Mouse (Mus musculus): ENCODE results near the gene Tssk6. TPM values are rescaled to one million over a fixed set of nuclear protein-coding genes. Genes with fewer than 3 reads are reported as not detected.
A peak's percentile ranks its signal among the peaks of the same experiment; 100 is the strongest.

Gene Tssk6
- total RNA-seq (2015; ENCODE audit: low replicate concordance) (not detected in 2 replicates), total RNA-seq (2017; ENCODE audit: low replicate concordance) (0.28 and 0.94 TPM in 2 replicates)

DNA sequence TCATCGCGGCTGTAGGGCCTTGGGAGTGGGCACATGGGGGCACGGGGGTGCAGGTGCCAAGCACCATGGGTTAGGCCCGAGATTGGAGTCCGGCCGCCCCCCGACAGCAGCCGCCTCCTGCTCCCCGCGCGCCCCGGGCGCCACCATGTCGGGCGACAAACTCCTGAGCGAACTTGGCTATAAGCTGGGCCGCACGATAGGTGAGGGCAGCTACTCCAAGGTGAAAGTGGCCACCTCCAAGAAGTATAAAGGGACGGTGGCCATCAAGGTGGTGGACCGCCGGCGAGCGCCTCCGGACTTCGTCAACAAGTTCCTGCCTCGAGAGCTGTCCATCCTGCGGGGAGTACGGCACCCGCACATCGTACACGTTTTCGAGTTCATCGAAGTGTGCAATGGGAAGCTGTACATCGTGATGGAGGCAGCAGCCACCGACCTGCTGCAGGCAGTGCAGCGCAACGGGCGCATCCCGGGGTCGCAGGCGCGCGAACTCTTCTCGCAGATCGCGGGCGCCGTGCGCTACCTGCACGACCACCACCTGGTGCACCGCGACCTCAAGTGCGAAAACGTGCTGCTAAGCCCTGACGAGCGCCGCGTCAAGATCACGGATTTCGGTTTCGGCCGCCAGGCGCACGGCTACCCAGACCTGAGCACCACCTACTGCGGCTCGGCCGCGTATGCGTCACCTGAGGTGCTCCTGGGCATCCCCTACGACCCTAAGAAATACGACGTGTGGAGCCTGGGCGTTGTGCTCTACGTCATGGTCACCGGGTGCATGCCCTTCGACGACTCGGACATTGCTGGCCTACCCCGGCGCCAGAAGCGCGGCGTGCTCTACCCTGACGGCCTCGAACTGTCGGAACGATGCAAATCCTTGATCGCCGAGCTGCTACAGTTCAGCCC is at the start of gene Tssk6, which contains the start of the genes Ndufa13 and Yjefn3:
TSS of gene Tssk6 (plus strand) at position 22 of the 900 bp plus-strand sequence.
TSS of gene Ndufa13 (minus strand) at position 396 of the 900 bp plus-strand sequence.
TSS of gene Yjefn3 (minus strand) at position 550 of the 900 bp plus-strand sequence.
- peak; percentile 7; the same call in 1 of the 2 replicates for ATAC-seq (replicated peaks; ENCODE audit: low FRiP score, poor library complexity, severe bottlenecking)

DNA sequence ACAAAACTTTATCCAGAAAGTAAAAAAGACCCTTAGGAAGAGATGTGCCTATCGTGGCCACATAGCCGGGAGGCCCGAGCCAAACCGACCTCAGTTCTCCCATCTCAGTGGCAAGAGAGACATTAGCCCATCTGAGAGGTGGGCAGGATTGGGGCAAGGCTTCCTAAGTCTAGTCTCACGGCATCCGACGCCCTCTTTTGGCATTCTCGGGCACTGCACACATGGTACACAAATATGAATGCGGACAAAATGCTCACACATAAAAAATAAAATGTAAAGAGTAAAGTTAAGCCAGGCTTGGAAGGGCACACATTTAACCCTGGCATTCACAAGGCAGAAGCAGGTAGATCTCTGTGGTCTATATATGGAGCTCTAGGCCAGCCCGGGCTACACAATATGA is 48.1 kb upstream of the Tssk6 start:
- no peak for ATAC-seq (replicated peaks; ENCODE audit: low FRiP score, poor library complexity, severe bottlenecking)

GRCm38 (mm10) chr8:69860807-69861206 is 41.2 kb upstream of the Tssk6 start:
- no peak for ATAC-seq (replicated peaks; ENCODE audit: low FRiP score, poor library complexity, severe bottlenecking)

DNA sequence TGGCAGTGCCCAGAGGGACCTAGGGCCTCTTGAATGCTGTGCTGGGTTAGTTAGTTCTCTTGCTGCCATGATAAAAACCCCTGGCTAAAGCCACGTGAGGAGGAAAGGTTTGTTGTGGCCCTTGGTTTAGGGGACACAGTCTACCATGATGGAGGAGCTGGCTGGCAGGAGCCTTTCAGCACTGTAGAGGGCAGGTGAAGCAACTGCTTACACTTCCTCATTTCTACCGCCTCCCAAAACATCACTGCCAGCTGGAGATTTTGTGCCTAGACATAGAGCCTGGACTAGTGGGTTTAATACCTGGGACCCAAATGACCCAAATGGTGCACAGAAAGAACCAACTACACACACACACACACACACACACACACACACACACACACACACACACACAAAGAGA is 40.7 kb upstream of the Tssk6 start:
- no peak for ATAC-seq (replicated peaks; ENCODE audit: low FRiP score, poor library complexity, severe bottlenecking)

GRCm38 (mm10) chr8:69863387-69864020 is 38.5 kb upstream of the Tssk6 start:
- ATAC-seq (replicated peaks; ENCODE audit: low FRiP score, poor library complexity, severe bottlenecking): peak; percentile 35

DNA sequence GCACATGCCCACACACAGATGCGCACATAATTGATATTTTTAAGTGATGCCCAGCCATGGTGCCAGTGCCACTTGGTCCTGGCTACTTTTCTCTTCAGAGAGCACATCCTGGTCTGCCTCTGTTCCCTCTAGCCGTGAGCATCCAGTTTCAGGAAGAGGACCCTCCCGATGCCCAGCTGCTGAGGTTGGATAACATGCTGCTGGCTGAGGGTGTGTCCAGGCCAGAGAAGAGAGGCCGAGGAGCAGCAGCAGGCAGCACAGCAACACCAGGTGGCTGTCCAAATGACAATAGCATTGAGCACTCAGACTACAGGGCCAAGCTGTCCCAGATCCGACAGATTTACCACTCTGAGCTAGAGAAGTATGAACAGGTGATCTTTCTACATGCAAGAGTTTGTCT is 37.8 kb upstream of the Tssk6 start:
- peak; percentile 65 for ATAC-seq (replicated peaks; ENCODE audit: low FRiP score, poor library complexity, severe bottlenecking)

- ATAC-seq (replicated peaks; ENCODE audit: low FRiP score, poor library complexity, severe bottlenecking): no peak
These were observed 34.2 kb upstream of the Tssk6 start for GRCm38 (mm10) chr8:69867696-69868326.

GRCm38 (mm10) chr8:69870003-69870765 is 31.8 kb upstream of the Tssk6 start:
- no peak for ATAC-seq (replicated peaks; ENCODE audit: low FRiP score, poor library complexity, severe bottlenecking)

DNA sequence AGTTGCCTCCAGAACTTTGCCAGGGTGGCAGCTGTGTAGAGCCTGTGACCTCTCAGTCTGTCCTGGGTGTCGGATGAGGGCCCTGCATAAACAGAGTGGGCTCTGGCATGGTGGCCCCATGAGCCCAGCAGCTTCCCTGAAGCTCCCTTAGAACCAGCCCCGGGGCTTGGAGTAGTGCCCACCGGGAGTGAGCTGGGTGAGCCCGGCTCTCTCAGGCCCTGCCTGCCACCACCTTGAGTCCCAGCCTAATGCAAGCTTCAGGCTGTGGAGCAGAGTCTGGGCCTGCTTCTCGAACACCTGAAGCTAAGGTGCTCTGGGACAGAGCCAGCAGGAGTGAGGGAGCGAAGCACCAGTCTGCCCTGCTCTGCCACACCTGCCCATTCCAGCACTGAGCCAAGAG is 31.1 kb upstream of the Tssk6 start:
- no peak for ATAC-seq (replicated peaks; ENCODE audit: low FRiP score, poor library complexity, severe bottlenecking)

- ATAC-seq (replicated peaks; ENCODE audit: low FRiP score, poor library complexity, severe bottlenecking): peak; percentile 53
These were observed 27.8 kb upstream of the Tssk6 start for GRCm38 (mm10) chr8:69874155-69874554.

DNA sequence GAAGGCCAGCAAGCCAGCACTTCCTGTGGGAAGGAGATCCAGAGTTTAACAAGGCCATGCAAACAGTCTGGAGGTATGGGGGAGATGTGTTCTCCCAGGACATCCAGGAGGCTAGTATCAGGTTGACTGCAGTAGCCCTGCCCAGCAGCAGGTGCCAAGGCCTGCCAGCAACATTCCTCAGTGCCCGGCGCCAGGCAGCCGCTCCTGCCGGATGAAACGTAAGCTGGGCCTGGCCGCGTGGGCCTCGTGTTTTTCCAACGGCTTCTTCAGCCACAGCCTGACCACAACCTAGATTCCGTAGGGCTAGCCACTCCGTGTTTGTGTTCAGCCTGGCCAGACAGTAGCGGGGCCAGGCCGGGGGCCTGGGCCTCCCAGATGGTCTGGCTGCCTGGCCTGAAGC is 27.3 kb upstream of the Tssk6 start:
- ATAC-seq (replicated peaks; ENCODE audit: low FRiP score, poor library complexity, severe bottlenecking): no peak

- ATAC-seq (replicated peaks; ENCODE audit: low FRiP score, poor library complexity, severe bottlenecking): no peak
These were observed 25.9 kb upstream of the Tssk6 start for GRCm38 (mm10) chr8:69876097-69876496.

- no peak for ATAC-seq (replicated peaks; ENCODE audit: low FRiP score, poor library complexity, severe bottlenecking)
These were observed 25.0 kb upstream of the Tssk6 start for GRCm38 (mm10) chr8:69876967-69877366.

GRCm38 (mm10) chr8:69877396-69877795 is 24.6 kb upstream of the Tssk6 start:
- no peak for ATAC-seq (replicated peaks; ENCODE audit: low FRiP score, poor library complexity, severe bottlenecking)

- ATAC-seq (replicated peaks; ENCODE audit: low FRiP score, poor library complexity, severe bottlenecking): no peak
These were observed 24.0 kb upstream of the Tssk6 start for GRCm38 (mm10) chr8:69877992-69878391.

GRCm38 (mm10) chr8:69879678-69880077 is 22.3 kb upstream of the Tssk6 start:
- ATAC-seq (replicated peaks; ENCODE audit: low FRiP score, poor library complexity, severe bottlenecking): no peak

GRCm38 (mm10) chr8:69880841-69881240 is 21.1 kb upstream of the Tssk6 start:
- no peak for ATAC-seq (replicated peaks; ENCODE audit: low FRiP score, poor library complexity, severe bottlenecking)

GRCm38 (mm10) chr8:69881261-69881865 is 20.6 kb upstream of the Tssk6 start:
- ATAC-seq (replicated peaks; ENCODE audit: low FRiP score, poor library complexity, severe bottlenecking): no peak

- ATAC-seq (replicated peaks; ENCODE audit: low FRiP score, poor library complexity, severe bottlenecking): no peak
These were observed 19.8 kb upstream of the Tssk6 start for GRCm38 (mm10) chr8:69882021-69882756.
